Mouse (Mus musculus) embryonic facial prominence, embryonic 13.5 days (tissue): ENCODE measurements at regions not wholly inside any gene's neighbourhood (a gene's known extent, or its start where the extent isn't known, plus 50 kb on each side); places are given as distances from the start of the nearest gene placed in this dataset.

Experiments
- ATAC-seq: fragments of 200-750 bp; cut with Nextera tagmentation; 2 replicates; pipeline ENCODE4 v1.8.0; 2017; ENCODE audit warnings: low read depth; ENCODE audit not compliant: insufficient number of reproducible peaks, insufficient read depth, low FRiP score, low TSS enrichment
- H3K27ac ChIP-seq: fragments of 300-500 bp; sonication (generic); 2 replicates; pipeline ENCODE4 v1.5.1; 2015; ENCODE audit warnings: moderate library complexity, mild to moderate bottlenecking, inconsistent platforms
- H3K27me3 ChIP-seq: fragments of 300-500 bp; sonication (generic); 2 replicates; pipeline ENCODE4 v1.6.1; 2015; ENCODE audit warnings: mild to moderate bottlenecking, inconsistent platforms
- H3K36me3 ChIP-seq: fragments of 300-500 bp; sonication (generic); 2 replicates; pipeline ENCODE4 v1.6.1; 2015; ENCODE audit warnings: mild to moderate bottlenecking, inconsistent platforms
- H3K4me1 ChIP-seq: fragments of 300-500 bp; sonication (generic); 2 replicates; pipeline ENCODE4 v1.6.1; 2015; ENCODE audit warnings: inconsistent platforms
- H3K4me2 ChIP-seq: fragments of 300-500 bp; sonication (generic); 2 replicates; pipeline ENCODE4 v1.6.1; 2015; ENCODE audit warnings: moderate library complexity, mild to moderate bottlenecking, inconsistent platforms
- H3K4me3 ChIP-seq: fragments of 300-500 bp; sonication (generic); 2 replicates; pipeline ENCODE4 v1.5.1; 2015; ENCODE audit warnings: mild to moderate bottlenecking, inconsistent platforms
- H3K9ac ChIP-seq: fragments of 300-500 bp; sonication (generic); 2 replicates; pipeline ENCODE4 v1.6.1; 2015; ENCODE audit warnings: mild to moderate bottlenecking, inconsistent platforms
- H3K9me3 ChIP-seq: fragments of 300-500 bp; sonication (generic); 2 replicates; pipeline ENCODE4 v1.6.1; 2016; ENCODE audit warnings: inconsistent platforms
- WGBS: fragments of 180-500 bp; shearing (Covaris S2); methylation state at CpG from one replicate; pipeline ENCODE4 v1.1.7; 2015; ENCODE audit warnings: mixed read lengths; 5-methylcytosine and 5-hydroxymethylcytosine counted together

DNA sequence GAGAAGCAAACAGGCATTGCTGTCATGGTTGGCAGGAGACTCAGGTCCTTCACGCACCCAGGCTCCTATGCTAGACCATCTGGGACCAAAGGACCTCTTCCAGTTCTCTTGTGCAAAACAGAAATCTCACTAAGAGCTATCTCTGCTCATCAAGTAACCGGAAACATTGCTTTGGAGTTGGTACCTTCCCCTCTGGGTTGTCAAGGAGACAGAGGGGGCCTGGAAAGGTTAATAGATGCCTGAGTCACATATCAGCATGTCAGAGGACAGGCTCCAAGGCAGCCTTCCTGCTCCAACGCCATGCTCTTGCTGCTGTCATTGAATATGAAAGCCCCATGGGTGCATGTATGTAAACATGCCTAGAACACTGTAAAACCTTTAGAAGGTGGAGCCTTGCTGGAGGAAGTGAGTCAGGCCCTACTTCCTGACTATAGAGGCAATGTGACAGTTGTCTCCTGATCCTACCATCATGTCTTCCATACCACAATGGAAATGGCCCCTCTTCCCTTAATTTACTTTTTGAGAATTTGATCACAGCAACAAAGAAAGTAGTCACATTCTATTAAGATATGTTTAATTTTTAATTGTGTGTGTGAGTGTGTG, 103.8 kb downstream of the Hlx start:
- H3K4me2 ChIP-seq: no peak overlapping the region
- WGBS: 85% methylated on average over 3 of the region's 3 CpGs
- no peaks in the 10 kb centered on the region for H3K27me3 ChIP-seq
- no peak overlapping the region for H3K4me3 ChIP-seq
- no peak overlapping the region for H3K27ac ChIP-seq
- H3K9me3 ChIP-seq: no peaks in the 10 kb centered on the region
- ATAC-seq: no peak
- H3K4me1 ChIP-seq: no peaks in the 10 kb centered on the region
- no peaks in the 10 kb centered on the region for H3K36me3 ChIP-seq
- no peak overlapping the region for H3K9ac ChIP-seq

DNA sequence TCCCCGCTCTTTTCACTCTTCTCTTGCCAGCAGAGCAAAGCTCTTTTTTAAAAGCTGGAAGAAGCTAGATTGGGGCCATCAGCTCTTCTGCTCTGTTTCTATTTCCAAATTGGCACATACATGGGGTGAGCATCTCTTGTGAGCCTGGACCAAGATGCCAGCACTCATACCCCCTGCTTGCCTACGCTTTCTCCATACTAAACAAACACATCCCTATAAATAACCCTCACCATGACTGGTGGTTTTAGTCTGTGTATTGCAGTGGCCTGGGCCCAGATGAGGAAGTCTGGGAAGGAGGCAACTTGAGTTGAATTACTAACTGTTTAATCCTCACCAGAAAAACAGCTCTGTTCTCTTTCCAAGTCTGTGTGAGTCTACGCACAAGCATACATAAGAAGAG, 110.0 kb downstream of the Hlx start:
- no peak for ATAC-seq
- 79% methylated on average over 3 of the region's 3 CpGs for WGBS
- Histone ChIP-seq H3K4me1 (no peaks in the 10 kb centered on the region), H3K9me3 (no peaks in the 10 kb centered on the region), H3K27me3 (no peaks in the 10 kb centered on the region), H3K9ac (no peak overlapping the region), H3K27ac (no peak overlapping the region), H3K4me2 (no peak overlapping the region), H3K4me3 (no peak overlapping the region), H3K36me3 (no peaks in the 10 kb centered on the region)

DNA sequence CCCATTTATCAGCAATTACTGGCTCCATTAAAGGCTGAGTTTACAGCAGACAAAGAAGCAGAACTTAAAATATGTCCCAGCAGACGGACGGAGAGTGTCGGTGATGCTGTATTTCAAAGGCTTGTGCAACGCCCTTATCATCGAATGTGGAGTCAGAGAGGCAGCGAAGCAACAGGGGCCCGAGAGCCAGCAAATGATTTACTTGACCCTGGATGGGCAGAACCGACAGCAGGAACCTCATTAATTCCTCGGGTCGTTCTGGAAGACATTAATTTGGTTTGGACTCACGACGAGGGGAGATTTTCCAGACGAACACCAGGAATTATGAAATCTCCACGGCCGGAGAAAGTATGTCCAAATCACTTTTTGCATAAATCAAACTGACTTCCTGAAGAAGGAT, 110.5 kb downstream of the Hlx start:
- no peak overlapping the region for H3K4me2 ChIP-seq
- H3K4me3 ChIP-seq: no peak overlapping the region
- 78% methylated on average over 15 of the region's 15 CpGs for WGBS
- H3K36me3 ChIP-seq: no peaks in the 10 kb centered on the region
- no peak overlapping the region for H3K9ac ChIP-seq
- no peaks in the 10 kb centered on the region for H3K27me3 ChIP-seq
- H3K27ac ChIP-seq: no peak overlapping the region
- no peaks in the 10 kb centered on the region for H3K9me3 ChIP-seq
- no peaks in the 10 kb centered on the region for H3K4me1 ChIP-seq
- no peak for ATAC-seq

DNA sequence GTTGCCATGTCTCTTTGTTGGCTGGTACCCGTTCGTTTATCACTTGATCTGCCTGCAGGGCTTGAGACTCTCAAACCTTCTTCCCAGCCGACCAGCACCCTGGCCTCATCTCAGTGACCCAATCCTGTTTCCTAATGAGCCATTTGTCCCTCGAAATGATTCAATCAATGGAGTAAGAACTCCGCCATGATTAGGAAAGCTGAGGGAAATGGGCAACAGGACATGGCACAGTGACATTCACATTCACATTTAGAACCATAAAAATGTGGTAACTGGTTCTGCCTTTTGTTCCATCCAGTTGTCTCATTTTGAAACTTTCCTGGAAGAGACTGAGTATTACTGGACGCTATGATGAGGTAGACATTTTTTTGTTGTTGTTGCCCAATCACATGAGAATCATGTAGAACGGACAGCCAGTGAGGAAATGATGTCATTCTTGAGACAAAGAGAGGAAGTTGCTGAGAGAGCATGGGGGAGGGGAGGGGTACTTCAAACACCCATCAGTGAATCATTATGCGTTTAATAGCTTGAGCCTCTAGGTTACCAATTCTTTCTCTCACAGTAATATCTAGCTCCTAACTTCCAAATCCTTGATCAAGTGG, 114.5 kb downstream of the Hlx start:
- Histone ChIP-seq H3K4me3 (no peak overlapping the region), H3K27ac (no peak overlapping the region), H3K4me1 (no peaks in the 10 kb centered on the region), H3K27me3 (no peaks in the 10 kb centered on the region), H3K4me2 (no peak overlapping the region), H3K9me3 (no peaks in the 10 kb centered on the region), H3K9ac (no peak overlapping the region), H3K36me3 (no peaks in the 10 kb centered on the region)
- ATAC-seq: no peak
- 83% methylated on average over 8 of the region's 8 CpGs for WGBS

DNA sequence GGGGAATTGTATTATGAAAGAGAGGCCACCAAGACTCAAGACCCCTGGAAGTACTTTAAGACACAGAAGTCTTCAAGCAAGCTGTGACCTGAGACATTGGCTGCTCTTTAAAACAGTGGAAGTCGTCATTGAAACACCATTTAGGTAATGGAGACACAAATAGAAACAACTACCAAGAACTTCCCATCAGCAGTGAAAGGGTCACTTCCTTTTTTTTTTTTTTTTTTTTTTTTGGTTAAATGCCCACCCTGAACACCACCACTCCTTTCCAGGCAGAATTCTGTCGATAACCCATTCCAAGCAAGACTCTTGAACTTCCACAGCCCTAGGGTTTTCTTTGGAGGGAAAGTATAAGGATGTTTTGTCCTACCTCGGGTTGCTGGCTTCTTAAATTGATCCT, 116.4 kb downstream of the Hlx start:
- H3K27ac ChIP-seq: no peak overlapping the region
- H3K4me3 ChIP-seq: no peak overlapping the region
- 63% methylated on average over 3 of the region's 3 CpGs for WGBS
- no peak overlapping the region for H3K4me2 ChIP-seq
- H3K9ac ChIP-seq: no peak overlapping the region
- H3K9me3 ChIP-seq: no peaks in the 10 kb centered on the region
- H3K27me3 ChIP-seq: no peaks in the 10 kb centered on the region
- H3K4me1 ChIP-seq: no peaks in the 10 kb centered on the region
- no peak for ATAC-seq
- no peaks in the 10 kb centered on the region for H3K36me3 ChIP-seq

DNA sequence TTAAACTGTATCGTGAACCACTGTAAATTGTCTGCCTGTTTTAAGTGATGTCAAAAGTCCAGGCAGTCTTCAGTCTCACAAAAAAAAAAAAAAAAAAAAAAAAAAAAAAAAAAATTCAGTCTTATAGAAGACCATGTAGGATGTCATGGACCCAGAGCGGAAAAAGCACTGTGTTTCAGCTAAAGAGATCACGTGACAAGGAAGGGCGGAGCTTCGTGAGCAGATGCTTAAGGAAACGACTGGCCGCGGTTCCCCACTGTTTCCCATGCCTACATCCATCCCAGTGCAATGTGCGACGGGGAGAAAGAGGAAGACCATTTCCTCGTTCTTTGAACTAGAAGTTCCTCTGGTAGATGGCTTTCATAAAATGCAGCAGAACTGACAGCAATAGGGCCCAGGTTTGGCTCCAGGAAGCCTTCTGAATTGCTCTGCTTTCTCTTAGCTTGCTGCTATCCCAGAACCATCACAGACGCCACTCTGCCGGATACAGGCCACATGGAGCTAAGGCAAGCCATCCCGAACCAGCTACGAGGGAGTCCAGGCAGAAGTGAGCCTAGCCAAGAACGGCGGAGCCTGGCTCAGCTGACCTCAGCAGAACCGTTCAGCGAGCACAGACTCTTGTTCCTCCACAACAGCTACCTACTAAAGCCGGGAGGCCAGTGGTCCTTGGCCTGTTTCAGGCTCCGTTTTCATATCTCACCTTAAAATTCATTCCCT, 117.6 kb downstream of the Hlx start:
- Histone ChIP-seq H3K4me1 (no peaks in the 10 kb centered on the region), H3K9me3 (no peaks in the 10 kb centered on the region), H3K27me3 (no peaks in the 10 kb centered on the region), H3K4me2 (no peak overlapping the region), H3K27ac (no peak overlapping the region), H3K36me3 (no peaks in the 10 kb centered on the region), H3K4me3 (no peak overlapping the region), H3K9ac (no peak overlapping the region)
- 85% methylated on average over 21 of the region's 21 CpGs for WGBS
- no peak for ATAC-seq

DNA sequence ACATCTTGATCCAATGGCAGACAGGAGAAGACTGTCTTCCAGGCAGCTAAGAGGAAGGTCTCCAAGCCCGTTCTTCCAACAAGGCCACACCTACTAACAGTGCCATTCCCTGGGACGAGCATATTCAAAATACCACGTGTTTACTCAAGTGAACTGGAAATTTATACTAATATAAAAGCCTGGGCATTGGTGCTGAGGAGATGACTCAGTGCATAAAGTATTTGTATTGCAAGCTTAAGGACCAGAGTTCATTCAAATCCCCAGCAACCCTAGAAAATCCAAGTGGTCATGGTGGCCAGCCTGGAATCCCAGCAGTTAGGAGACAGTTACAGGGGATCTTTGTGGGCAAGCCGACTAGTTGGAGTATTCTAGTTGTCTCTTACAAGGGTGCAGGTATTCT, 119.5 kb downstream of the Hlx start:
- Histone ChIP-seq H3K9ac (no peak overlapping the region), H3K27me3 (no peaks in the 10 kb centered on the region), H3K4me2 (no peak overlapping the region), H3K4me3 (no peak overlapping the region), H3K9me3 (no peaks in the 10 kb centered on the region), H3K4me1 (no peaks in the 10 kb centered on the region), H3K36me3 (no peaks in the 10 kb centered on the region), H3K27ac (no peak overlapping the region)
- ATAC-seq: no peak
- WGBS: 70% methylated on average over 4 of the region's 4 CpGs

DNA sequence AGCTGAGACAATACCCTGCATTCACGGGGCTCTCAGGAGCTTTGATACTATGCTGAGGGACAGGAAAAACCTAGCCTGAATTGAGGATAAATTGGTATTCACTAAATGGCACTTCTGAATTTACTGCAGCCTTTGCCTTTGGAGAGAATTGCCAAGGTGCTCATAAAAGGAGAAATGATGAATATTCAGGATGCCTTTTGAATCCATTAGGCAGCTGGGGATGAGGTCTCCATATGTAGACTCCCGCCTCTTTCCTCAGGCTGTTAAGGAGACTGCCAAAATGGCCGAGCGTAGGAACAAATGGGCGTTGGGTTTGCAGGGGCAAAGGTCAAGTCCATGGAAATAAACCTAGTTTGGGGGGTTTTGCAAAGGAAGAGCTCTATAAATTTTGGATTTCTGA, 123.5 kb downstream of the Hlx start:
- 49% methylated on average over 5 of the region's 5 CpGs for WGBS
- H3K9me3 ChIP-seq: no peaks in the 10 kb centered on the region
- no peaks in the 10 kb centered on the region for H3K36me3 ChIP-seq
- no peak overlapping the region for H3K4me3 ChIP-seq
- H3K9ac ChIP-seq: no peak overlapping the region
- ATAC-seq: no peak
- H3K27ac ChIP-seq: no peak overlapping the region
- no peak overlapping the region for H3K4me2 ChIP-seq
- no peaks in the 10 kb centered on the region for H3K27me3 ChIP-seq
- H3K4me1 ChIP-seq: no peaks in the 10 kb centered on the region

DNA sequence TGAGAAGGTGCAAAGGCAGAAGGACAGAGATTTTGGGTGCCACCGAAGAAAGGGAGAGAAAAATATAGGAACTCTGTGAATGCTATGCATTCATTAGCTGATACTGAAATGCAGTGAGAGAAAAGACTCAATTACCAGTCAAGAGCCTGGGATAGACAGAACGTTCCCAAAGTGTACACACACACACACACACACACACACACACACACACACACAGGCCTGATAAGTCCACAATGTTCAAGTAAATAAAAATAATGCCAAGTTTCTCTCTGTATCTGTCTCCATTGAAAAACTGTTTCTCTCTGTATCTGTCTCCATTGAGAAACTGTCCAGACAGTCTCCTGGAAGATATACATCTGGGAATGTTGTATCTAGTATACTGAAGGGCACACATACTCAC, 124.1 kb downstream of the Hlx start:
- Histone ChIP-seq H3K9ac (no peak overlapping the region), H3K4me1 (no peaks in the 10 kb centered on the region), H3K9me3 (no peaks in the 10 kb centered on the region), H3K4me3 (no peak overlapping the region), H3K4me2 (no peak overlapping the region), H3K36me3 (no peaks in the 10 kb centered on the region), H3K27me3 (no peaks in the 10 kb centered on the region), H3K27ac (no peak overlapping the region)
- no peak for ATAC-seq
- 85% methylated on average over 2 of the region's 2 CpGs for WGBS

DNA sequence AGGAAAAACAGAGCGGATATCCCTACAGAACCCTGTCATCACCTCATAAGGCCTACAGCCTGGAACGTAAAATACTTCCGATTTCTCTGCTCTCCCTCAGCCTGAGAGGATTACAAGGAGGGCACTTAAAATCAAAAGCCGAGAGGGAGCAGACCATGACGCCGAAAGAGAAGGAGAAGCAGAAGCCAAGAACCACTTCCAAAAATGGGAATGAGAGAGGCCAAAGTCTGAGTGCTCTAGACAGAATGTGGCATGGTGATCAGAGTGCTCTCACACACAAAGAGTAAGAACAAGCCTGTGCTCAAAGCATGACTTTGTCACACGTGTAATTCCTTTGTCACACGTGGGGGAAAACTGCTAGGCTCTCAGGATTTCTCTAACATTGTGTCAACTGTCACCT, 125.9 kb downstream of the Hlx start:
- Histone ChIP-seq H3K4me3 (no peak overlapping the region), H3K27ac (no peak overlapping the region), H3K9me3 (no peaks in the 10 kb centered on the region), H3K27me3 (no peaks in the 10 kb centered on the region), H3K36me3 (no peaks in the 10 kb centered on the region), H3K9ac (no peak overlapping the region), H3K4me1 (no peaks in the 10 kb centered on the region), H3K4me2 (no peak overlapping the region)
- ATAC-seq: no peak
- 88% methylated on average over 8 of the region's 8 CpGs for WGBS

DNA sequence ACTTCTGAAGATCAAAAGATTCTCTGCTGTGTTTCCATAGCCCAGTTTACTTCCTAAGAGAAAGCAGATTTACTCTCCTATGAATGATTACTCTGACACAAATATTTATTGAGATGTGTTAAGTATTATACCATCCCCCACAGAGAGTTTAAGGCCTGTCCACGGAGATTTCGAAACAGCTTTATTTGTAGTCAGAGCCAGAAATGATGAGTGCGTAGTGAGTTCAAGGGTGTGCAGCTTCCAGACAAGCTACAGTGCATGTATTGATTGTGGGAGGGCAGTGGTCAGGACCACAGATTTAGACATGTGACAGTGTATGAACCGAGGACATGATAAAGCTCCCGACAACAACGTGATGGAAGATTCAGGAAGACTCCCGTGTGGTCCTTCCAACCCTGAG, 126.8 kb downstream of the Hlx start:
- WGBS: 86% methylated on average over 7 of the region's 7 CpGs
- no peak for ATAC-seq
- Histone ChIP-seq H3K4me2 (no peak overlapping the region), H3K27ac (no peak overlapping the region), H3K9ac (no peak overlapping the region), H3K36me3 (no peaks in the 10 kb centered on the region), H3K27me3 (no peaks in the 10 kb centered on the region), H3K9me3 (no peaks in the 10 kb centered on the region), H3K4me3 (no peak overlapping the region), H3K4me1 (no peaks in the 10 kb centered on the region)

DNA sequence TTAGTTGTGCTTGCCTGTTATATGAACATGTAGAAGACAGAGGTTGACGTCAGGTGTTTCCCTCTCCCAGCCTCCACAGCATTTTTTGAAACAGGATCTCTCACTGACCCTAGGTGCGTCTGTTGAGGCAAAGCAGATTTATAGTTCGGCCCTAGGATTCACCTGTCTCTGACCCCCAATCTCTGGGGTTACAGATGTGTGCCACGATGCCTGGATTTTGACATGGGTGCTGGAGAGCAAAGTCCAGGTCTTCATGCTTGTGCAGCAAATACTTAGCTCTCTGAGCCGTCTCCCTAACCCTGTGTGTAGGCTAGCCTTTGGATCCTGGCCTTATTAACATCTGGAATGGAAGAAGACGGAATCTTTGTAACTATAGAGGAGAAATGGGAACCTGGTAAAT, 129.3 kb downstream of the Hlx start:
- no peak overlapping the region for H3K27ac ChIP-seq
- H3K4me1 ChIP-seq: no peaks in the 10 kb centered on the region
- H3K36me3 ChIP-seq: no peaks in the 10 kb centered on the region
- H3K4me2 ChIP-seq: no peak overlapping the region
- H3K27me3 ChIP-seq: no peaks in the 10 kb centered on the region
- no peak overlapping the region for H3K9ac ChIP-seq
- no peak for ATAC-seq
- H3K4me3 ChIP-seq: no peak overlapping the region
- H3K9me3 ChIP-seq: no peaks in the 10 kb centered on the region
- WGBS: 82% methylated on average over 6 of the region's 6 CpGs
